Mouse (Mus musculus) layer of hippocampus, adult 2 months (tissue): ENCODE data around the gene Enpp4. TPM values are rescaled to one million over a fixed set of nuclear protein-coding genes. Genes with fewer than 3 reads are reported as not detected.

Experiments
- DNase-seq, 2 experiments: peaks; one replicate each; pipeline ENCODE4 v3.0.0; 2022; ENCODE audit warnings: low spot score in 2 of 2
- H3K27ac ChIP-seq: fragments of 200-600 bp; 2 replicates; pipeline ENCODE4 v1.8.1; 2022
- H3K4me3 ChIP-seq: fragments of 200-600 bp; 2 replicates; pipeline ENCODE4 v1.8.1; 2022; ENCODE audit warnings: mild to moderate bottlenecking
- CTCF ChIP-seq: fragments of 200-600 bp; conservative IDR thresholded peaks from 2 replicates; pipeline ENCODE4 v1.8.1; 2022; ENCODE audit warnings: antibody characterized with exemption, mild to moderate bottlenecking, moderate library complexity
- total RNA-seq, 2 experiments: library from RNA; stranded (reverse); gene quantifications; 2 replicates each; pipeline ENCODE4 v1.2.3; 2021

Enpp4 gene
- total RNA-seq, 2 experiments from 2014 or later: 15.7 to 17.2 TPM

DNA sequence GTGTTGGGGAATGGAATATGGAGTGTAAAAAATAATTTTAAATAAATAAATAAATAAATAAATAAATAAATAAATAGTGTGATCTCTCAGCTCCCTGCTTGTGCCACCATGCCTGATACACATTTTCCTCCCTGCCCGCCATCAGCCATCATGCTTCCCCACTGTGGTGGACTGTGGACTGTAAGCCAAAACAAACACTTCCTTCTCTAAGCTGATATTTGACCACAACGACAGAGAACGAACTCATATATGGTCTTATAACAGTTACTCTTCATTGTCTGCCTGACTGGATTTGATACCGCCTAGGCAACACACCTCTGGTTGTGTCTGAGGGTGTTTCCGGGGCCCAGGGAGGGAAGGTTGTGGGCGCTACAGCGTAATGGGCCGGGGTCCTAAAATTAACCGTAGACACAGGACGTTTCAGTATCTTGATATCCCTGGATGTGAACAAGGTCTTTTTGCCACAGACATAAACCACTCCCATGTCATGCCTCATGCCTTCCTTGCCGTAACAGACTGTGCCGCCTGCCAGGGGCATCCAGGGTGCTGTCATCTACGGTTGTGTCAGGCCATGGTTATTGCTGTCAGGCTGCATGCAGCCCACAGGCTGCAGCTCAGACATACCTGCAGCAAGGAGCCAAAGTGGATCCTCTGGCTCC is 23.6 kb upstream of the Enpp4 start:
- Histone ChIP-seq H3K4me3 (no peak overlapping the region), H3K27ac (no peak overlapping the region)
- no peak for DNase-seq
- no peak for TF ChIP-seq CTCF

DNA sequence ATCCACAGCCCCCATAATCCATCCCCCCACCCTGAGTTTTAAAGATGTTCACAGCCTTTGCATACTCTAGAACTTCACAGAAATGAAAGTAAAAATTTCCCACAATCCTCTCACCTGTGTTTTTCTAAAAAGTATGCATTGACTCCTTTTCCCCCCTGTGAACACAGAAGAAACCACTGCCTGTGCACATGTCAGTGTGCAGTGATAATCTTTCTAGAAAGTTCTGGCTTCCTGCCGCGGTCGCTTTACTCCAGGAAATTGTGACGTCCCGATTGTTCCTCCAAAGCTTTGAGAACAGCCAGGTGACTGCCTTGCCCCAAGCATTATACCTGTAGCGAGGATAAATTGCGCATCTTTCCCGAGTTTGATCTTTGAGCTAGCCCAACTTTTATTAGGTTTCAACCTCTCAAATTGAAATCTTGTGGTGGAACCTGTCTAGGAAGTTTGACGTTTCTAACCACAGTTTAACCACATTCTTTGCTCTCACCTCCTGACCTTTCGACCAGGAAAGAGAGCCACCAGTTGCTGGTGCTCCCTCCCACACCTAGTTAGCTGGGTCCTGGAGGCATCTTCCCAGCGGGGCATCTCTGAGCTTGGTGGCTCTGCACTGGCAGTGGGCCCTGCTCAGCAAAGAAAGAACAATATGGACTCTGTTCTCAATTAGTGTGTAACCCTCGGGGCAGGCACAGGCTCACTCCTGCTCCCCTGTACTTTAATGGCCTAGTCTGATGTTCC is 15.9 kb upstream of the Enpp4 start:
- TF ChIP-seq CTCF: no peak
- Histone ChIP-seq H3K27ac (peak overlapping the region; percentile 50), H3K4me3 (no peak overlapping the region)
- DNase-seq: no peak

DNA sequence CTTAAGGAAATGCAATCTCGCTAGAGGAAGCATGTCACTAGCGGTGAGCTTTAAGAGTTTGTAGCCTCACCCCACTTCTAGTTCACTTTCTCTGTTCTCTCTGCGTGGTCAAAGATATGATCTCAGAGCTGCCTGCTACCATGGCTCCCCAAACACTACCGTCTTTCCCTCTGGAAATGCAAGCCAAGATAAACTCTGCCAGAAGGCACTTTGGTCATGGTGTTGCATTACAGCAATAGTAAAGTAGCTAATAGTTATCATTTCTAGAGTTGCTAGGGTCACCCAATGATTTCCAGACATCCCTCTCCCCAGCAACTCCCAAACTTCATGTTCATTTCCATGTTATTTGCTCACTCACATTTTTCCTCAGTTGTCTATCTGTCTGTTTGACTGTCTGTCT is 12.6 kb upstream of the Enpp4 start:
- no peak for DNase-seq
- Histone ChIP-seq H3K4me3 (no peak overlapping the region), H3K27ac (no peak overlapping the region)
- TF ChIP-seq CTCF: no peak

DNA sequence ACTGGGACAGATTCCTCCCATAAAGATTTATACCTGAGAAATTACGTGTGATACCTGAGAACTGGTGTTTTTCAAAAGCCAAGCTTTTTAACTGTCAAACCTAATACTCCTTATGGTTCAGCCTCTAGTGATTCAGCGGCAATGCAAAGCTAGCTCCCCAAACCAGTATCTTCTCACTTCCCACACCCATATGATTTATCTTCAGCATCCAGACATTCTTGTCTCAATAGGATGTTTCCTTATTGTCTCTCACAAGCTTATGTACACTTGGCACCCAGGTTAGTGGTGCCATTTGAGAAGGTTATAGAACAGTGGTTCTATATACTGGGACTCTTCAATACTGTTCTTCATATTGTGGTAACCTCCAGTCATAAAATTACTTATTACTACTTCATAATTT is 12.1 kb upstream of the Enpp4 start:
- no peak for TF ChIP-seq CTCF
- no peak overlapping the region for H3K4me3 ChIP-seq
- no peak for DNase-seq
- no peak overlapping the region for H3K27ac ChIP-seq

DNA sequence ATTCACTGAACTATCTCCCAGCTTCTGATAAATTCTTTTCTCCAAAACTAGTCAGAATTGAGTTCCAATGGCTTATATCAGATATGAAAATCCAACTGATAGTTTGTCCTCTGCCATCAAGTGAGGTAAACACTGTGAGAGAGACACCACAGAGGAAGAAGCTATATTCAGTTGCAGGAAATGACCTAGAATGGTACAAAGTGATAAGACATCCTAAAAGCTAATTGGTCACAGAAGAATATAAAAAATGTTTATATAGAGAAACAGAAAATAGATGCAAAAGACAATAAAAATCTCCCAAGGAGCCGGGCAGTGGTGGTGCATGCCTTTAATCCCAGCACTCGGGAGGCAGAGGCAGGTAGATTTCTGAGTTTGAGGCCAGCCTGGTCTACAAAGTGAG is 11.0 kb upstream of the Enpp4 start:
- DNase-seq: no peak
- TF ChIP-seq CTCF: no peak
- no peak overlapping the region for H3K4me3 ChIP-seq
- H3K27ac ChIP-seq: no peak overlapping the region

DNA sequence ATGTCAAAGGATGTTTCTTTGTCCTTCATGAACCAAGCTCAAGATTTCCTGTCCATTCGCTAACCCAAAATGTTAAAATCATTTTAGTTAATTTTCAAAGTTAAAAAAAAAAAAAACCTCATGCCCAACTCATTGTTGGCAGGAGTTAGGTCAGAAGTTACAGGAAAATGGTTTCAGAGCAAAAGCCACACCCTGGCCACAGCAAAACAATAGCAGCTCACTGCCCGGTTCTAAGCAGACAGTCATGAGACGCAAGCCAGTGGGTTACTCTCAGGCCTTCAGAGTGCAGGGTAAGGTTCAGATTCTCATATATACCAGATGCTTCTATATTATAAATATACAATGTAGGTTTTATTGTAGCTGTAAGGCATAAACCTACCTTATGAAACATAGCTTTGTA is 2.7 kb upstream of the Enpp4 start:
- Histone ChIP-seq H3K4me3 (no peak overlapping the region), H3K27ac (peak overlapping the region; percentile 48; the same call in 1 of the 2 replicates)
- DNase-seq: no peak
- TF ChIP-seq CTCF: no peak

DNA sequence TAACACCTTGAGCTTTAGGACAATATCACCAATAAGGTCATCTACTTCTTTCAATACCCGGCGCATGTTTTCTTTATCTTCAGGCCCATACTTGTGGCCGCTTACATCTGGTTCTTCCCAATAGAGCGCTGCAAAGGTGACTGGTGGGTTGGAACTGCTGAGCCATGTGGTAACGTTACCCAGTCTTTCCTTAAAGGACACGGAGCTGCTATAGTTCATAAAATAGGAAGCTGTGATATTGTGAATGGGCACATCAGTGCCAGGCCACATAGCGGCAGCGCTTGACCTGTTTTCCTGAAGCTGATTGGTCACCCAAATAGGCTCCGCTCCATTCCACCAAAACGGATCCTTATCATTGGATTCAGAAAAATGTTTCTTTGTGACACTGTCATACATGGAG is 3.6 kb downstream of the Enpp4 start:
- TF ChIP-seq CTCF: no peak
- Histone ChIP-seq H3K27ac (no peak overlapping the region), H3K4me3 (no peak overlapping the region)
- DNase-seq: no peak

DNA sequence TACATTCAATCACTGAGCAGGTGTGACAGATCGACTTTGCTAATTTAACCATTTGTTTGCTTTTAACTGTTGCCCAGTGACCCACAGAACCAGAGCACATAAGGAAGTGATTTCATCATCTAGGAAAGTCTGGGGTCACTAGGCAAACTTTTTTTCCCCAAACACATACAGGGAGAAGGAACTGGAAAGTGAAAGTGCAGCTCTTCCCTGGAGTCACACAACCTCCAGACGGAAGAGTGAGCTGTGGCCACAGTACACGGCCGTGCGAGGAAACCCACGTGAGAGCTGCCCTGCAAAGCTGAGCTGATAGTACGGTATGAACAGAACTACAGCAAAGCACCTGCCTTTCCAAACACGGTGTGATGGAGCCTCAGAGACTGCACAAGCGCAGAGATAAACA is 4.7 kb downstream of the Enpp4 start:
- no peak overlapping the region for H3K4me3 ChIP-seq
- H3K27ac ChIP-seq: peak overlapping the region; percentile 10; the same call in 1 of the 2 replicates
- TF ChIP-seq CTCF: no peak
- no peak for DNase-seq

DNA sequence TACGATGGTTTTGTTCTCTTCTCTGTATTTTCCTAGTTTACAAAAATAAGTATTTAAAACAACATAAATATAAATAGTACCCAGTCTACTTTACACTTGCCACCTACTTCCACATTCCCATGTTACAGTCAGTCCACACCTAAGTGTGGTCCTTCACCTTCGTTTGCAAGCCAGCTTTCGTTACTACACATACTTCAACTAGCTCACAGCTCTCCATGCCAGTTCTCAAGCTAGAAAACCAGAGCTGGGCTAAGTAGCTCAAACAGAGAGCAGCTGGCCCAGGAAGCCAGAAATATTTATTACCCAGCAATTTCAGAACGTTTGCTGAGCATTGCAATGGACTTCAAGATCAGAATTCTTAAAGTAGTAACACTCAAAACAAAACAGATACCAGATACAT is 5.1 kb downstream of the Enpp4 start:
- no peak for DNase-seq
- TF ChIP-seq CTCF: no peak
- Histone ChIP-seq H3K27ac (no peak overlapping the region), H3K4me3 (no peak overlapping the region)

DNA sequence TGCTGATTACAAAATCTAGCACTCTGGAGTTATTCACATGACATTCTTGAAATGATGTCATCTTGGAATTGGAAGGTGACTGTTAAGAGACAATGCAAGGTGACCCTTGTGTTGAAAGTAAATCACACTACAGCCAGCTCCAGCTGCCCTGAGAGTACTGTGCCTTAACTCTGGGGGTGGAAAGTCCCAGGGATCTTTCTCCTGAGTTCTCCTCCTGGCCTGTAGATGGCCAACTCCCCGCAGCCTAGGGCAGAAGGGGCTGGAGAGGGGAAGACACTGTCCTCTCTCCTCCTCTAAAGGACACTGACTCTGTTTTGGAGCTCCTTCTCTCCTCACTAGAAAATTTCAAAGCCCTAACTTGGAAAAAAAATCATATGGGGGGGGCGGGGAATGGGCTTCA is 14.1 kb downstream of the Enpp4 start:
- TF ChIP-seq CTCF: peak; percentile 49
- Histone ChIP-seq H3K4me3 (no peak overlapping the region), H3K27ac (no peak overlapping the region)
- no peak for DNase-seq

DNA sequence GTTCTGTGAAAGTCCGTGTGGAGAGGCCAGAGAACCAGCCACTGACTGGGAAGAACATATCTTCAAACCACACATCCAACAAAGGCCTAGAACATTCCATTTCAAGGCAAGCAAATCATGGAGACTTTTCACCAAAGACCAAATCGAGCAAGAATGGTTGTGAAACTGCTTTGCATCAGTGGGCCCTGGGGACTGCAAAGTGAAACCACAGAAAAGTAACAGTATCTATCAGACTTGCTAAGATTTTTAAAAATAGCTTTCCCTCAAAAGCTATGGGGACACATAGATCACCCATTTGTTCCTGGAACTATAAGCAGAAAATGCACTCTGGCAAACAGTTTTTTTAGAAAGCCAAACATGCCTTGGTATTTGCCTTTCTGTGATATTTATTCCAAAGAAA is 14.7 kb downstream of the Enpp4 start:
- Histone ChIP-seq H3K27ac (no peak overlapping the region), H3K4me3 (no peak overlapping the region)
- DNase-seq: no peak

DNA sequence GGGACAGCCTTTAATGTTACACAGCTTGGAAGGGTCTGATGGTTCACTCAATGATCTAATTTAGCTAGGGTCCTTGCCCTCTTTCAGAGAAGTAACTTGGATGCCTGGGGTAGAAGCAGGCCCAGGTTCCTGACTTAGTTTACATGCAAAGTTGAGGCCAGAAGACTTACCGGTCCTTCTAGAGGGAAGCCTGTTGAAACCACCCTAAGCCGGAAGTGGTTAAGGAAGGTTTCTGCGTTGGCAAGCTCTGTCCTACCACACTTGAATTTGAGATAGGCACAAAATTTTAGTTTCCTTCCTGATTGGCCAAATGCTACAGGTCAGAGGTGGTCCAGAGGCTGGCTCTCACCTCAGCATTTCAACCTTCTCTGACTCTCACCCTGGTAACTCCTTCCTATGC is 17.4 kb downstream of the Enpp4 start:
- Histone ChIP-seq H3K27ac (no peak overlapping the region), H3K4me3 (no peak overlapping the region)
- DNase-seq: no peak
- no peak for TF ChIP-seq CTCF

More for the DNA sequence above, 14.7 kb downstream of the Enpp4 start:
- no peak for TF ChIP-seq CTCF

DNA sequence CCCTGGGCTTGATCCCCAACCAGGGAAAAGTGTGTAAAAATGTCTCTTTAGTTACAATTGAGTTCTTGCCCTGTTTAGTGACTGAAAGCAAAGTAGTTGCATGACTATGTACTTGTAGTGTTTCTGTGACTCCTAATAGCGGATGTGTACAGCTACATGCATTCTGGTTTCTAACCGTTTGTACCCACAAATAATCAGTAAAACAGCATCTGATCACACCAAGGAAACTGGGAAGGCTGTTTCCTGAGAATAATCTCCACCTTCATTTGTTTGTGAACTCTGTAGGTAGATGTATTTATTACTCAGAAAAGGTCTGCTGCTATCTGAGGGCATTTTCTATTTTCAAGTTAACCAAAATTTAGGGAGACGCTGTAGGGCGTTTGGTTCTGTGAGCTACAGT is 22.5 kb downstream of the Enpp4 start:
- no peak overlapping the region for H3K4me3 ChIP-seq
- TF ChIP-seq CTCF: no peak
- DNase-seq: no peak
- no peak overlapping the region for H3K27ac ChIP-seq

DNA sequence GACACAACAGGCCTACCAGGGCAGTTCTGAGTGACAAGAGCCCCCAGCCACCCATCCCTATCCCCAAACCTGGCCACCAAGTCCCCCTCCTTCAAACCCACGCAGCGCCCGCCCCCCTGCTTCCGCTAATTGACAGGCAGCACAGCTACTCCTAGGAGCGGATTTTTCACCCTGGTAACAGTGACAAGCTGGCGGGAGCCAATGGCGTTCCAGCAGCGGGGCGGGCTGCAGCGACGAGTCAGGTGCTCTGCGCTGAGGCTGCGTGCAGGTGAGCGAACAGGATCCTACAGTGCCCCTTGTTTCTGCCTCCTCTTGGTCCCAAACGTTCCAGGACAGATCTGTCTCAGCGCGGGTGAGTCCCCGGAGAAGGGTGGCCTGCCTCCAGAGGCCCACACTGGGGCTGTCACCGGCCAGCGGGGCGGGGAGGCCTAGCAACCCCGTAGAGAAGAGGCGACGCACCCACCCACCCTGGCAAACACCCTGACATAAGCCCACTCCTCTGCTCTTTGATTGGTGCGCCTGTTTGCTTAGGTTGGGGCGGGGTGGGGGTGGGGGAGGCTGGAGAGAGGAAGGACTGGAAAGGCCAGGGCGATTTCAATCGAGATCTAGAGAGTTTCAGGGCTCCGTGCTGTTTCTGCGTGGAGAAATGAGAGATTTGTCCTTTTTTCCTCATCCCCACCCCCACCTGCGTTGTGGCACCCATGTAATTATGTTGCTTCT is 26.8 kb downstream of the Enpp4 start, which contains the start of gene Enpp5:
Gene Enpp5, plus strand, starts transcription at position 183 of the 720 bp plus-strand sequence.
- peak; percentile 89 to 93 for DNase-seq
- TF ChIP-seq CTCF: no peak
- peak within 1 kb of the TSS; percentile 97 for H3K27ac ChIP-seq
- peak within 1 kb of the TSS; percentile 97 for H3K4me3 ChIP-seq
